Mouse (Mus musculus): Measurements from ENCODE around the gene Uqcc1. TPM values are rescaled to one million over a fixed set of nuclear protein-coding genes. Genes with fewer than 3 reads are reported as not detected.

Gene Uqcc1
- polyA plus RNA-seq, 1 experiment from 2014 or later, result 67.4 TPM

- H3K4me2 ChIP-seq (ENCODE audit: low read length), result no peak overlapping the region
- H3K36me3 ChIP-seq (ENCODE audit: control insufficient read depth, insufficient read depth, low read length), result no peaks in the 10 kb centered on the region
- H3K4me3 ChIP-seq (ENCODE audit: low read depth, low read length), result no peak overlapping the region
- no peak overlapping the region for H3K9ac ChIP-seq (ENCODE audit: low read length)
- ATAC-seq (no peak), DNase-seq (ENCODE audit: low spot score) (peak; percentile 81)
- H3K27ac ChIP-seq (ENCODE audit: low read depth, low read length), result no peak overlapping the region
- no peaks in the 10 kb centered on the region for H3K27me3 ChIP-seq (replicated peaks; ENCODE audit: control insufficient read depth, insufficient read depth, low read length)
- no peaks in the 10 kb centered on the region for H3K4me1 ChIP-seq (ENCODE audit: control insufficient read depth, insufficient read depth, low read length)
- H3K9me3 ChIP-seq (replicated peaks; ENCODE audit: control insufficient read depth, low read length), result no peaks in the 10 kb centered on the region
Measured at GRCm38 (mm10) chr2:155952006-155952405, 21.9 kb upstream of the Uqcc1 start.

- Histone ChIP-seq H3K9ac (ENCODE audit: low read length) (no peak overlapping the region), H3K27ac (ENCODE audit: low read depth, low read length) (no peak overlapping the region), H3K4me3 (ENCODE audit: low read depth, low read length) (no peak overlapping the region), H3K4me2 (ENCODE audit: low read length) (no peak overlapping the region), H3K9me3 (replicated peaks; ENCODE audit: control insufficient read depth, low read length) (no peaks in the 10 kb centered on the region), H3K36me3 (ENCODE audit: control insufficient read depth, insufficient read depth, low read length) (no peaks in the 10 kb centered on the region), H3K27me3 (replicated peaks; ENCODE audit: control insufficient read depth, insufficient read depth, low read length) (no peaks in the 10 kb centered on the region), H3K4me1 (ENCODE audit: control insufficient read depth, insufficient read depth, low read length) (no peaks in the 10 kb centered on the region)
- no peak for ATAC-seq
- no peak for DNase-seq (ENCODE audit: low spot score)
- WGBS, result 16% methylated on average over 6 of the region's 6 CpGs
Measured at GRCm38 (mm10) chr2:155949362-155949761, 19.3 kb upstream of the Uqcc1 start.

- H3K27ac ChIP-seq (ENCODE audit: low read depth, low read length), result no peak overlapping the region
- no peaks in the 10 kb centered on the region for H3K27me3 ChIP-seq (replicated peaks; ENCODE audit: control insufficient read depth, insufficient read depth, low read length)
- ATAC-seq, result no peak
- H3K9me3 ChIP-seq (replicated peaks; ENCODE audit: control insufficient read depth, low read length), result no peaks in the 10 kb centered on the region
- 58% methylated on average over 5 of the region's 5 CpGs for WGBS
- no peak overlapping the region for H3K4me2 ChIP-seq (ENCODE audit: low read length)
- no peaks in the 10 kb centered on the region for H3K36me3 ChIP-seq (ENCODE audit: control insufficient read depth, insufficient read depth, low read length)
- DNase-seq (ENCODE audit: low spot score), result no peak
- H3K4me1 ChIP-seq (ENCODE audit: control insufficient read depth, insufficient read depth, low read length), result peaks cover 9% of the 10 kb centered on the region; the same call in 1 of the 2 replicates
- no peak overlapping the region for H3K4me3 ChIP-seq (ENCODE audit: low read depth, low read length)
- no peak overlapping the region for H3K9ac ChIP-seq (ENCODE audit: low read length)
Measured at GRCm38 (mm10) chr2:155947390-155948002, 17.4 kb upstream of the Uqcc1 start.

- H3K27me3 ChIP-seq (replicated peaks; ENCODE audit: control insufficient read depth, insufficient read depth, low read length), result no peaks in the 10 kb centered on the region
- peaks cover 9% of the 10 kb centered on the region; the same call in 1 of the 2 replicates for H3K4me1 ChIP-seq (ENCODE audit: control insufficient read depth, insufficient read depth, low read length)
- H3K27ac ChIP-seq (ENCODE audit: low read depth, low read length), result no peak overlapping the region
- no peaks in the 10 kb centered on the region for H3K9me3 ChIP-seq (replicated peaks; ENCODE audit: control insufficient read depth, low read length)
- WGBS, result 2% methylated on average over 4 of the region's 4 CpGs
- DNase-seq (ENCODE audit: low spot score) (no peak), ATAC-seq (peak; percentile 30; the same call in 1 of the 2 replicates)
- no peak overlapping the region for H3K9ac ChIP-seq (ENCODE audit: low read length)
- no peak overlapping the region for H3K4me2 ChIP-seq (ENCODE audit: low read length)
- H3K4me3 ChIP-seq (ENCODE audit: low read depth, low read length), result no peak overlapping the region
- no peaks in the 10 kb centered on the region for H3K36me3 ChIP-seq (ENCODE audit: control insufficient read depth, insufficient read depth, low read length)
Measured at GRCm38 (mm10) chr2:155946499-155946898, 16.4 kb upstream of the Uqcc1 start.

GRCm38 (mm10) chr2:155946069-155946468 lies 16.0 kb upstream of the Uqcc1 start:
- peak; percentile 66 for ATAC-seq
- H3K36me3 ChIP-seq (ENCODE audit: control insufficient read depth, insufficient read depth, low read length), result no peaks in the 10 kb centered on the region

GRCm38 (mm10) chr2:155945580-155945979 lies 15.5 kb upstream of the Uqcc1 start:
- Histone ChIP-seq H3K36me3 (ENCODE audit: control insufficient read depth, insufficient read depth, low read length) (no peaks in the 10 kb centered on the region), H3K27me3 (replicated peaks; ENCODE audit: control insufficient read depth, insufficient read depth, low read length) (no peaks in the 10 kb centered on the region), H3K4me3 (ENCODE audit: low read depth, low read length) (no peak overlapping the region), H3K9ac (ENCODE audit: low read length) (no peak overlapping the region), H3K27ac (ENCODE audit: low read depth, low read length) (no peak overlapping the region), H3K4me2 (ENCODE audit: low read length) (no peak overlapping the region), H3K9me3 (replicated peaks; ENCODE audit: control insufficient read depth, low read length) (no peaks in the 10 kb centered on the region), H3K4me1 (ENCODE audit: control insufficient read depth, insufficient read depth, low read length) (peaks cover 9% of the 10 kb centered on the region; the same call in 1 of the 2 replicates)
- ATAC-seq (no peak), DNase-seq (ENCODE audit: low spot score) (no peak)
- 39% methylated on average over 5 of the region's 5 CpGs for WGBS

More at GRCm38 (mm10) chr2:155946069-155946468, 16.0 kb upstream of the Uqcc1 start:
- peak; percentile 80 for DNase-seq (ENCODE audit: low spot score)
- no peaks in the 10 kb centered on the region for H3K27me3 ChIP-seq (replicated peaks; ENCODE audit: control insufficient read depth, insufficient read depth, low read length)
- H3K9ac ChIP-seq (ENCODE audit: low read length), result no peak overlapping the region
- no peak overlapping the region for H3K4me2 ChIP-seq (ENCODE audit: low read length)
- H3K27ac ChIP-seq (ENCODE audit: low read depth, low read length), result no peak overlapping the region
- no peaks in the 10 kb centered on the region for H3K9me3 ChIP-seq (replicated peaks; ENCODE audit: control insufficient read depth, low read length)
- peaks cover 9% of the 10 kb centered on the region; the same call in 1 of the 2 replicates for H3K4me1 ChIP-seq (ENCODE audit: control insufficient read depth, insufficient read depth, low read length)
- WGBS, result 2% methylated on average over 7 of the region's 7 CpGs
- no peak overlapping the region for H3K4me3 ChIP-seq (ENCODE audit: low read depth, low read length)

GRCm38 (mm10) chr2:155945124-155945523 lies 15.0 kb upstream of the Uqcc1 start, which contains the start of gene Gdf5:
TSS of gene Gdf5 (minus strand) at chr2:155945367.
- WGBS, result 19% methylated on average over 13 of the region's 13 CpGs
- ATAC-seq, result no peak
- Histone ChIP-seq H3K4me2 (ENCODE audit: low read length) (peak within 1 kb of the TSS; percentile 22; the same call in 1 of the 2 replicates), H3K4me1 (ENCODE audit: control insufficient read depth, insufficient read depth, low read length) (peaks cover 9% of the 10 kb centered on the region; the same call in 1 of the 2 replicates), H3K27me3 (replicated peaks; ENCODE audit: control insufficient read depth, insufficient read depth, low read length) (no peaks in the 10 kb centered on the region), H3K36me3 (ENCODE audit: control insufficient read depth, insufficient read depth, low read length) (no peaks in the 10 kb centered on the region), H3K9me3 (replicated peaks; ENCODE audit: control insufficient read depth, low read length) (no peaks in the 10 kb centered on the region), H3K4me3 (ENCODE audit: low read depth, low read length) (no peak within 1 kb of the TSS), H3K9ac (ENCODE audit: low read length) (peak within 1 kb of the TSS; percentile 10; the same call in 1 of the 2 replicates), H3K27ac (ENCODE audit: low read depth, low read length) (0 out of 2 replicates have a peak within 1 kb of the TSS, but pooled peaks have one; percentile 21)
- DNase-seq (ENCODE audit: low spot score), result peak; percentile 35

- Histone ChIP-seq H3K4me1 (ENCODE audit: control insufficient read depth, insufficient read depth, low read length) (peaks cover 9% of the 10 kb centered on the region; the same call in 1 of the 2 replicates), H3K27me3 (replicated peaks; ENCODE audit: control insufficient read depth, insufficient read depth, low read length) (no peaks in the 10 kb centered on the region), H3K27ac (ENCODE audit: low read depth, low read length) (0 out of 2 replicates have a peak overlapping the region, but pooled peaks have one; percentile 21), H3K9ac (ENCODE audit: low read length) (peak overlapping the region; percentile 10; the same call in 1 of the 2 replicates), H3K36me3 (ENCODE audit: control insufficient read depth, insufficient read depth, low read length) (no peaks in the 10 kb centered on the region), H3K4me2 (ENCODE audit: low read length) (peak overlapping the region; percentile 22; the same call in 1 of the 2 replicates), H3K4me3 (ENCODE audit: low read depth, low read length) (no peak overlapping the region), H3K9me3 (replicated peaks; ENCODE audit: control insufficient read depth, low read length) (no peaks in the 10 kb centered on the region)
- no peak for DNase-seq (ENCODE audit: low spot score)
- no peak for ATAC-seq
- WGBS, result 73% methylated on average over 4 of the region's 4 CpGs
Measured at GRCm38 (mm10) chr2:155944685-155945084, 14.6 kb upstream of the Uqcc1 start.

GRCm38 (mm10) chr2:155943463-155943862 lies 13.4 kb upstream of the Uqcc1 start:
- Histone ChIP-seq H3K9me3 (replicated peaks; ENCODE audit: control insufficient read depth, low read length) (no peaks in the 10 kb centered on the region), H3K4me3 (ENCODE audit: low read depth, low read length) (no peak overlapping the region), H3K9ac (ENCODE audit: low read length) (peak overlapping the region; percentile 35), H3K27me3 (replicated peaks; ENCODE audit: control insufficient read depth, insufficient read depth, low read length) (no peaks in the 10 kb centered on the region), H3K27ac (ENCODE audit: low read depth, low read length) (no peak overlapping the region), H3K36me3 (ENCODE audit: control insufficient read depth, insufficient read depth, low read length) (no peaks in the 10 kb centered on the region), H3K4me2 (ENCODE audit: low read length) (peak overlapping the region; percentile 37), H3K4me1 (ENCODE audit: control insufficient read depth, insufficient read depth, low read length) (peaks cover 9% of the 10 kb centered on the region; the same call in 1 of the 2 replicates)
- under 1% methylated on average over 8 of the region's 8 CpGs for WGBS
- ATAC-seq (peak; percentile 43), DNase-seq (ENCODE audit: low spot score) (peak; percentile 69)
